Mouse (Mus musculus) urinary bladder, postnatal 36 days (tissue): ENCODE measurements around the gene Nfic.

Source experiments
- DNase-seq, 2 experiments: peaks; one replicate each; pipeline ENCODE4 v3.0.0; 2022; ENCODE audit warnings: low spot score in 2 of 2, mixed read lengths in 1 of 2

The Nfic gene

GRCm38 (mm10) chr10:81358209-81358608 lies 97.2 kb downstream of the Nfic start:
- no peak for DNase-seq

GRCm38 (mm10) chr10:81356991-81357844 lies 98.2 kb downstream of the Nfic start, which contains the start of gene Mfsd12:
Gene Mfsd12, plus strand, starts transcription at chr10:81357491.
- DNase-seq: peak; percentile 78 to 90

- DNase-seq: no peak
Observed at GRCm38 (mm10) chr10:81356352-81356990, 99.0 kb downstream of the Nfic start.

GRCm38 (mm10) chr10:81355533-81355932 lies 99.9 kb downstream of the Nfic start:
- DNase-seq: no peak

GRCm38 (mm10) chr10:81354738-81355477 lies 100.5 kb downstream of the Nfic start:
- DNase-seq: no peak

GRCm38 (mm10) chr10:81351678-81352291 lies 103.7 kb downstream of the Nfic start:
- DNase-seq: no peak

- peak; percentile 97 to 99 for DNase-seq
Observed at GRCm38 (mm10) chr10:81350351-81351063, 104.9 kb downstream of the Nfic start, which contains the start of gene Hmg20b. Gene Hmg20b, minus strand, starts transcription at chr10:81350480.

- DNase-seq: no peak
Observed at GRCm38 (mm10) chr10:81349961-81350350, 105.5 kb downstream of the Nfic start.

- peak in 1 of 2 experiments; percentile 55 for DNase-seq
Observed at GRCm38 (mm10) chr10:81349146-81349545, 106.3 kb downstream of the Nfic start.

GRCm38 (mm10) chr10:81346453-81347067 lies 108.9 kb downstream of the Nfic start:
- DNase-seq: peak; percentile 51 to 75
